Mouse (Mus musculus): ENCODE results near the gene Cyyr1. TPM values are rescaled to one million over a fixed set of nuclear protein-coding genes. Genes with fewer than 3 reads are reported as not detected.

The Cyyr1 gene
- polyA plus RNA-seq, 1 experiment: not detected

- Histone ChIP-seq H3K27ac (ENCODE audit: insufficient read depth, low read depth, low read length) (no peak overlapping the region), H3K4me3 (ENCODE audit: insufficient read depth, low read depth, low read length) (no peak overlapping the region), H3K4me1 (ENCODE audit: control insufficient read depth, insufficient read depth, low read length) (no peaks in the 10 kb centered on the region)
- TF ChIP-seq CTCF (IDR thresholded peaks at IDR 0.05; ENCODE audit: insufficient read depth, low read depth, low read length) (no peak), POLR2A (IDR thresholded peaks at IDR 0.05; ENCODE audit: insufficient read depth, low read depth, low read length) (no peak)
- WGBS: 66% methylated on average over 2 of the region's 2 CpGs
Measured at GRCm38 (mm10) chr16:85422889-85423288, 130.3 kb downstream of the Cyyr1 start.

- WGBS: 79% methylated on average over 3 of the region's 3 CpGs
- no peak overlapping the region for H3K4me3 ChIP-seq (ENCODE audit: insufficient read depth, low read depth, low read length)
- H3K4me1 ChIP-seq (ENCODE audit: control insufficient read depth, insufficient read depth, low read length): no peaks in the 10 kb centered on the region
- no peak for TF ChIP-seq CTCF (IDR thresholded peaks at IDR 0.05; ENCODE audit: insufficient read depth, low read depth, low read length)
- TF ChIP-seq POLR2A (IDR thresholded peaks at IDR 0.05; ENCODE audit: insufficient read depth, low read depth, low read length): no peak
- no peak overlapping the region for H3K27ac ChIP-seq (ENCODE audit: insufficient read depth, low read depth, low read length)
Measured at GRCm38 (mm10) chr16:85415415-85415814, 137.8 kb downstream of the Cyyr1 start.

- no peak for TF ChIP-seq POLR2A (IDR thresholded peaks at IDR 0.05; ENCODE audit: insufficient read depth, low read depth, low read length)
- TF ChIP-seq CTCF (IDR thresholded peaks at IDR 0.05; ENCODE audit: insufficient read depth, low read depth, low read length): no peak
- H3K4me3 ChIP-seq (ENCODE audit: insufficient read depth, low read depth, low read length): no peak overlapping the region
- WGBS: 44% methylated on average over 4 of the region's 4 CpGs
- H3K4me1 ChIP-seq (ENCODE audit: control insufficient read depth, insufficient read depth, low read length): no peaks in the 10 kb centered on the region
- H3K27ac ChIP-seq (ENCODE audit: insufficient read depth, low read depth, low read length): no peak overlapping the region
Measured at GRCm38 (mm10) chr16:85393430-85393948, 159.7 kb downstream of the Cyyr1 start.

DNA sequence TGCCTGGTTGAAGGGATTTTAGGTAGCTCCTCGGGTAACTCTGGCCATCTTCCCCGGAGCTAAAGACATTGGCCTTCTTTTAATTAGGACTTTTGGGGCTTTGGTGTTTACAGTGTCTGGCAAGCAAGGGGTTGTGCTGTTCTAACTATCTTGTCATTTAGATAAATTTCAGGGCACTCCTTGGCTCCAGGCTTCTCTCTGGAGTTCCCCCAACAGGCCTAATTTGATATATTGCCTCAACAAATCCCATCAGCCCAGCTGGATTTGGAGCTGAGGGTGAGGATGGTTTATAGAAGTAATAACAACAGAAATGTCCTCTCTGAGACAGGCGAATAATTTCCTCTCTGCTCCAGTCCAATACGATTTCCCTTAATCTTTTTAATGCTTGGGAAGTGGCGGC is 166.4 kb downstream of the Cyyr1 start:
- TF ChIP-seq POLR2A (IDR thresholded peaks at IDR 0.05; ENCODE audit: insufficient read depth, low read depth, low read length) (no peak), CTCF (IDR thresholded peaks at IDR 0.05; ENCODE audit: insufficient read depth, low read depth, low read length) (no peak)
- 63% methylated on average over 5 of the region's 5 CpGs for WGBS
- Histone ChIP-seq H3K4me1 (ENCODE audit: control insufficient read depth, insufficient read depth, low read length) (no peaks in the 10 kb centered on the region), H3K27ac (ENCODE audit: insufficient read depth, low read depth, low read length) (no peak overlapping the region), H3K4me3 (ENCODE audit: insufficient read depth, low read depth, low read length) (no peak overlapping the region)

Other genes starting within 250 kb of the Cyyr1 start
- gene Adamts1, start 249.7 kb upstream of the Cyyr1 start, polyA plus RNA-seq (2012; ENCODE audit: insufficient read depth, insufficient read length, low replicate concordance, missing spikeins): not detected in 2 replicates